Mouse (Mus musculus): ENCODE measurements at regions not wholly inside any gene's neighbourhood (a gene's known extent, or its start where the extent isn't known, plus 50 kb on each side); places are given as distances from the start of the nearest gene placed in this dataset.

- 60% methylated on average over 1 of the region's 1 CpGs for WGBS
- no peaks in the 10 kb centered on the region for H3K27me3 ChIP-seq
- no peak overlapping the region for H3K27ac ChIP-seq
- H3K4me3 ChIP-seq (replicated peaks) = no peak overlapping the region
- no peaks in the 10 kb centered on the region for H3K9me3 ChIP-seq
- no peaks in the 10 kb centered on the region for H3K36me3 ChIP-seq (replicated peaks)
- no peak overlapping the region for H3K4me2 ChIP-seq
- no peaks in the 10 kb centered on the region for H3K4me1 ChIP-seq
- H3K9ac ChIP-seq = no peak overlapping the region
- ATAC-seq (ENCODE audit: low FRiP score) = no peak
Measured at GRCm38 (mm10) chr2:134003146-134003545, 451.2 kb downstream of the Bmp2 start.

- Histone ChIP-seq H3K27ac (no peak overlapping the region), H3K4me1 (peaks cover 4% of the 10 kb centered on the region; the same call in 1 of the 2 replicates), H3K36me3 (replicated peaks) (no peaks in the 10 kb centered on the region), H3K9ac (no peak overlapping the region), H3K27me3 (no peaks in the 10 kb centered on the region), H3K9me3 (no peaks in the 10 kb centered on the region), H3K4me3 (replicated peaks) (no peak overlapping the region), H3K4me2 (no peak overlapping the region)
- 24% methylated on average over 1 of the region's 1 CpGs for WGBS
- no peak for ATAC-seq (ENCODE audit: low FRiP score)
Measured at GRCm38 (mm10) chr2:133994742-133995141, 442.8 kb downstream of the Bmp2 start.

GRCm38 (mm10) chr2:133994337-133994736 is 442.4 kb downstream of the Bmp2 start:
- no peak for ATAC-seq (ENCODE audit: low FRiP score)
- no peaks in the 10 kb centered on the region for H3K9me3 ChIP-seq
- WGBS = 63% methylated on average over 9 of the region's 9 CpGs
- no peaks in the 10 kb centered on the region for H3K36me3 ChIP-seq (replicated peaks)
- H3K27ac ChIP-seq = no peak overlapping the region
- peaks cover 4% of the 10 kb centered on the region; the same call in 1 of the 2 replicates for H3K4me1 ChIP-seq
- no peak overlapping the region for H3K4me2 ChIP-seq
- H3K4me3 ChIP-seq (replicated peaks) = no peak overlapping the region
- H3K9ac ChIP-seq = no peak overlapping the region
- H3K27me3 ChIP-seq = no peaks in the 10 kb centered on the region

GRCm38 (mm10) chr2:133987671-133988070 is 435.7 kb downstream of the Bmp2 start:
- no peak overlapping the region for H3K27ac ChIP-seq
- H3K9me3 ChIP-seq = no peaks in the 10 kb centered on the region
- H3K4me3 ChIP-seq (replicated peaks) = no peak overlapping the region
- no peak overlapping the region for H3K4me2 ChIP-seq
- no peaks in the 10 kb centered on the region for H3K36me3 ChIP-seq (replicated peaks)
- no peak for ATAC-seq (ENCODE audit: low FRiP score)
- H3K27me3 ChIP-seq = no peaks in the 10 kb centered on the region
- H3K4me1 ChIP-seq = no peaks in the 10 kb centered on the region
- no peak overlapping the region for H3K9ac ChIP-seq
- 91% methylated on average over 1 of the region's 1 CpGs for WGBS
